Mouse (Mus musculus) thymus, adult 18-20 months (tissue): ENCODE measurements around the gene Ddhd1.

Experiments used
- DNase-seq, 2 experiments: peaks; one replicate each; pipeline ENCODE4 v3.0.0; 2022; ENCODE audit warnings: mixed read lengths in 2 of 2

The Ddhd1 gene

GRCm38 (mm10) chr14:45657641-45658611 is at the start of gene Ddhd1:
TSS of gene Ddhd1 (minus strand) at chr14:45658143.
- peak; percentile 80 to 85 for DNase-seq

GRCm38 (mm10) chr14:45707176-45707910 is 49.4 kb upstream of the Ddhd1 start:
- no peak for DNase-seq

GRCm38 (mm10) chr14:45700031-45700572 is 42.2 kb upstream of the Ddhd1 start:
- no peak for DNase-seq

GRCm38 (mm10) chr14:45698867-45699266 is 40.9 kb upstream of the Ddhd1 start:
- no peak for DNase-seq

- no peak for DNase-seq
Measured at GRCm38 (mm10) chr14:45696098-45696497, 38.2 kb upstream of the Ddhd1 start.

- DNase-seq = no peak
Measured at GRCm38 (mm10) chr14:45693891-45694290, 35.9 kb upstream of the Ddhd1 start.

GRCm38 (mm10) chr14:45690520-45691246 is 32.7 kb upstream of the Ddhd1 start:
- peak; percentile 4 to 6 for DNase-seq

GRCm38 (mm10) chr14:45685313-45685712 is 27.4 kb upstream of the Ddhd1 start:
- no peak for DNase-seq

- no peak for DNase-seq
Measured at GRCm38 (mm10) chr14:45676722-45677121, 18.8 kb upstream of the Ddhd1 start.

- no peak for DNase-seq
Measured at GRCm38 (mm10) chr14:45668325-45668724, 10.4 kb upstream of the Ddhd1 start.

GRCm38 (mm10) chr14:45667231-45667630 is 9.3 kb upstream of the Ddhd1 start:
- DNase-seq = no peak

GRCm38 (mm10) chr14:45661575-45661974 is 3.6 kb upstream of the Ddhd1 start:
- DNase-seq = no peak

- DNase-seq = no peak
Measured at GRCm38 (mm10) chr14:45660315-45660714, 2.4 kb upstream of the Ddhd1 start.

- DNase-seq = peak; percentile 45 to 54
Measured at GRCm38 (mm10) chr14:45656831-45657640, 907 bp downstream of the Ddhd1 start.

GRCm38 (mm10) chr14:45654876-45655416 is 3.0 kb downstream of the Ddhd1 start:
- DNase-seq = no peak

- DNase-seq = no peak
Measured at GRCm38 (mm10) chr14:45653756-45654155, 4.2 kb downstream of the Ddhd1 start.

- DNase-seq = no peak
Measured at GRCm38 (mm10) chr14:45648999-45649818, 8.7 kb downstream of the Ddhd1 start.

GRCm38 (mm10) chr14:45648144-45648543 is 9.8 kb downstream of the Ddhd1 start:
- no peak for DNase-seq

- DNase-seq = no peak
Measured at GRCm38 (mm10) chr14:45647632-45648031, 10.3 kb downstream of the Ddhd1 start.

- no peak for DNase-seq
Measured at GRCm38 (mm10) chr14:45647175-45647574, 10.8 kb downstream of the Ddhd1 start.

- DNase-seq = no peak
Measured at GRCm38 (mm10) chr14:45644786-45645185, 13.2 kb downstream of the Ddhd1 start.
